Mouse (Mus musculus): ENCODE measurements around the gene Tmem182. TPM values are rescaled to one million over a fixed set of nuclear protein-coding genes. Genes with fewer than 3 reads are reported as not detected.

Tmem182 gene
- total RNA-seq, 1 experiment = not detected

- Histone ChIP-seq H3K9me3 (ENCODE audit: control insufficient read depth, insufficient read depth, low read depth, low read length) (no peaks in the 10 kb centered on the region), H3K4me1 (ENCODE audit: control insufficient read depth in 2 of 2, insufficient read depth in 2 of 2, low read length in 2 of 2, poor library complexity in 1 of 2) (no peaks in the 10 kb centered on the region), H3K27ac (ENCODE audit: insufficient read depth, low read depth, low read length, poor library complexity, severe bottlenecking) (no peak overlapping the region), H3K4me3 (ENCODE audit: insufficient read depth in 1 of 2, low read depth in 1 of 2, low read length in 2 of 2, poor library complexity in 1 of 2, severe bottlenecking in 1 of 2) (no peak overlapping the region), H3K36me3 (ENCODE audit: control insufficient read depth, insufficient read depth, low read length, poor library complexity, severe bottlenecking) (no peaks in the 10 kb centered on the region), H3K9ac (ENCODE audit: insufficient read depth, low read depth, low read length, poor library complexity, severe bottlenecking) (no peak overlapping the region)
- no peak for TF ChIP-seq HCFC1 (IDR thresholded peaks at IDR 0.05; ENCODE audit: borderline replicate concordance, insufficient read depth, low read length)
- no peak for TF ChIP-seq CHD2 (IDR thresholded peaks at IDR 0.05; ENCODE audit: low read depth, low read length)
- no peak for TF ChIP-seq ZNF384 (IDR thresholded peaks at IDR 0.05; ENCODE audit: low read depth, low read length)
- TF ChIP-seq ZC3H11A (IDR thresholded peaks at IDR 0.05; ENCODE audit: borderline replicate concordance, low read depth, low read length) = no peak
- TF ChIP-seq MAFK (IDR thresholded peaks at IDR 0.05; ENCODE audit: insufficient read depth, low read depth, low read length) = no peak
- DNase-seq (ENCODE audit: low read depth, low spot score) = peak; percentile 80
- in situ Hi-C loops (cut with MboI; ENCODE audit: low sequenced_read_pairs in 2 of 2, unreplicated experiment in 2 of 2) = no loop called here
These were observed 8.1 kb upstream of the Tmem182 start for GRCm38 (mm10) chr1:40797348-40797747.

GRCm38 (mm10) chr1:40799121-40799520 is 6.3 kb upstream of the Tmem182 start:
- in situ Hi-C loops (cut with MboI; ENCODE audit: low sequenced_read_pairs in 2 of 2, unreplicated experiment in 2 of 2) = no loop called here
- DNase-seq (ENCODE audit: low read depth, low spot score) = no peak

GRCm38 (mm10) chr1:40800908-40801307 is 4.5 kb upstream of the Tmem182 start:
- no peak overlapping the region for H3K9ac ChIP-seq (ENCODE audit: insufficient read depth, low read depth, low read length, poor library complexity, severe bottlenecking)
- no peaks in the 10 kb centered on the region for H3K36me3 ChIP-seq (ENCODE audit: control insufficient read depth, insufficient read depth, low read length, poor library complexity, severe bottlenecking)
- no peaks in the 10 kb centered on the region for H3K4me1 ChIP-seq (ENCODE audit: control insufficient read depth in 2 of 2, insufficient read depth in 2 of 2, low read length in 2 of 2, poor library complexity in 1 of 2)
- H3K4me3 ChIP-seq (ENCODE audit: insufficient read depth in 1 of 2, low read depth in 1 of 2, low read length in 2 of 2, poor library complexity in 1 of 2, severe bottlenecking in 1 of 2) = no peak overlapping the region
- H3K27ac ChIP-seq (ENCODE audit: insufficient read depth, low read depth, low read length, poor library complexity, severe bottlenecking) = no peak overlapping the region
- H3K9me3 ChIP-seq (ENCODE audit: control insufficient read depth, insufficient read depth, low read depth, low read length) = no peaks in the 10 kb centered on the region
- in situ Hi-C loops (cut with MboI; ENCODE audit: low sequenced_read_pairs in 2 of 2, unreplicated experiment in 2 of 2) = no loop called here
- TF ChIP-seq ZNF384 (IDR thresholded peaks at IDR 0.05; ENCODE audit: low read depth, low read length) (no peak), ZC3H11A (IDR thresholded peaks at IDR 0.05; ENCODE audit: borderline replicate concordance, low read depth, low read length) (no peak), HCFC1 (IDR thresholded peaks at IDR 0.05; ENCODE audit: borderline replicate concordance, insufficient read depth, low read length) (no peak), CHD2 (IDR thresholded peaks at IDR 0.05; ENCODE audit: low read depth, low read length) (no peak), MAFK (IDR thresholded peaks at IDR 0.05; ENCODE audit: insufficient read depth, low read depth, low read length) (no peak)
- DNase-seq (ENCODE audit: low read depth, low spot score) = no peak

More at GRCm38 (mm10) chr1:40799121-40799520, 6.3 kb upstream of the Tmem182 start:
- H3K9ac ChIP-seq (ENCODE audit: insufficient read depth, low read depth, low read length, poor library complexity, severe bottlenecking) = no peak overlapping the region
- H3K4me1 ChIP-seq (ENCODE audit: control insufficient read depth in 2 of 2, insufficient read depth in 2 of 2, low read length in 2 of 2, poor library complexity in 1 of 2) = no peaks in the 10 kb centered on the region
- no peaks in the 10 kb centered on the region for H3K36me3 ChIP-seq (ENCODE audit: control insufficient read depth, insufficient read depth, low read length, poor library complexity, severe bottlenecking)
- H3K27ac ChIP-seq (ENCODE audit: insufficient read depth, low read depth, low read length, poor library complexity, severe bottlenecking) = no peak overlapping the region
- TF ChIP-seq HCFC1 (IDR thresholded peaks at IDR 0.05; ENCODE audit: borderline replicate concordance, insufficient read depth, low read length) = no peak
- TF ChIP-seq ZC3H11A (IDR thresholded peaks at IDR 0.05; ENCODE audit: borderline replicate concordance, low read depth, low read length) = no peak
- no peak for TF ChIP-seq ZNF384 (IDR thresholded peaks at IDR 0.05; ENCODE audit: low read depth, low read length)
- TF ChIP-seq CHD2 (IDR thresholded peaks at IDR 0.05; ENCODE audit: low read depth, low read length) = no peak
- no peak for TF ChIP-seq MAFK (IDR thresholded peaks at IDR 0.05; ENCODE audit: insufficient read depth, low read depth, low read length)
- H3K9me3 ChIP-seq (ENCODE audit: control insufficient read depth, insufficient read depth, low read depth, low read length) = no peaks in the 10 kb centered on the region
- no peak overlapping the region for H3K4me3 ChIP-seq (ENCODE audit: insufficient read depth in 1 of 2, low read depth in 1 of 2, low read length in 2 of 2, poor library complexity in 1 of 2, severe bottlenecking in 1 of 2)

GRCm38 (mm10) chr1:40802759-40803158 is 2.6 kb upstream of the Tmem182 start:
- Histone ChIP-seq H3K4me3 (ENCODE audit: insufficient read depth in 1 of 2, low read depth in 1 of 2, low read length in 2 of 2, poor library complexity in 1 of 2, severe bottlenecking in 1 of 2) (no peak overlapping the region), H3K36me3 (ENCODE audit: control insufficient read depth, insufficient read depth, low read length, poor library complexity, severe bottlenecking) (no peaks in the 10 kb centered on the region), H3K4me1 (ENCODE audit: control insufficient read depth in 2 of 2, insufficient read depth in 2 of 2, low read length in 2 of 2, poor library complexity in 1 of 2) (no peaks in the 10 kb centered on the region), H3K9ac (ENCODE audit: insufficient read depth, low read depth, low read length, poor library complexity, severe bottlenecking) (no peak overlapping the region), H3K9me3 (ENCODE audit: control insufficient read depth, insufficient read depth, low read depth, low read length) (no peaks in the 10 kb centered on the region), H3K27ac (ENCODE audit: insufficient read depth, low read depth, low read length, poor library complexity, severe bottlenecking) (no peak overlapping the region)
- no peak for DNase-seq (ENCODE audit: low read depth, low spot score)
- in situ Hi-C loops (cut with MboI; ENCODE audit: low sequenced_read_pairs in 2 of 2, unreplicated experiment in 2 of 2) = no loop called here
- TF ChIP-seq HCFC1 (IDR thresholded peaks at IDR 0.05; ENCODE audit: borderline replicate concordance, insufficient read depth, low read length) (no peak), ZC3H11A (IDR thresholded peaks at IDR 0.05; ENCODE audit: borderline replicate concordance, low read depth, low read length) (peak; percentile 21; the same call in 1 of the 2 replicates)

- in situ Hi-C loops (cut with MboI; ENCODE audit: low sequenced_read_pairs in 2 of 2, unreplicated experiment in 2 of 2) = no loop called here
- Histone ChIP-seq H3K9me3 (ENCODE audit: control insufficient read depth, insufficient read depth, low read depth, low read length) (no peaks in the 10 kb centered on the region), H3K4me1 (ENCODE audit: control insufficient read depth in 2 of 2, insufficient read depth in 2 of 2, low read length in 2 of 2, poor library complexity in 1 of 2) (no peaks in the 10 kb centered on the region), H3K27ac (ENCODE audit: insufficient read depth, low read depth, low read length, poor library complexity, severe bottlenecking) (no peak overlapping the region), H3K4me3 (ENCODE audit: insufficient read depth in 1 of 2, low read depth in 1 of 2, low read length in 2 of 2, poor library complexity in 1 of 2, severe bottlenecking in 1 of 2) (no peak overlapping the region), H3K36me3 (ENCODE audit: control insufficient read depth, insufficient read depth, low read length, poor library complexity, severe bottlenecking) (no peaks in the 10 kb centered on the region), H3K9ac (ENCODE audit: insufficient read depth, low read depth, low read length, poor library complexity, severe bottlenecking) (no peak overlapping the region)
- no peak for DNase-seq (ENCODE audit: low read depth, low spot score)
- TF ChIP-seq MAFK (IDR thresholded peaks at IDR 0.05; ENCODE audit: insufficient read depth, low read depth, low read length) (no peak), ZC3H11A (IDR thresholded peaks at IDR 0.05; ENCODE audit: borderline replicate concordance, low read depth, low read length) (no peak), ZNF384 (IDR thresholded peaks at IDR 0.05; ENCODE audit: low read depth, low read length) (no peak), HCFC1 (IDR thresholded peaks at IDR 0.05; ENCODE audit: borderline replicate concordance, insufficient read depth, low read length) (no peak), CHD2 (IDR thresholded peaks at IDR 0.05; ENCODE audit: low read depth, low read length) (no peak)
These were observed 1.3 kb upstream of the Tmem182 start for GRCm38 (mm10) chr1:40804118-40804517.

All from ES-E14 (cell line).